Mouse (Mus musculus) thymus, adult 2 months (tissue): ENCODE data around the gene Ntrk3.

Experiments
- CTCF ChIP-seq: fragments of 200-500 bp; IDR thresholded peaks from 2 replicates; pipeline ENCODE4 v1.5.1; 2012; ENCODE audit warnings: mild to moderate bottlenecking, control low read depth, low read length, moderate library complexity, borderline replicate concordance; ENCODE audit not compliant: control insufficient read depth, poor library complexity, insufficient read depth; ENCODE audit errors: extremely low read depth
- POLR2A ChIP-seq: fragments of 200-500 bp; IDR thresholded peaks from 2 replicates; pipeline ENCODE4 v1.6.1; 2012; ENCODE audit warnings: mild to moderate bottlenecking, low read length, control low read depth, moderate library complexity; ENCODE audit not compliant: control insufficient read depth, poor library complexity, insufficient read depth; ENCODE audit errors: extremely low read depth

GRCm38 (mm10) chr7:78743731-78744385 lies 6.0 kb upstream of the Ntrk3 start:
- TF ChIP-seq POLR2A = no peak
- TF ChIP-seq CTCF = no peak
